Mouse (Mus musculus) cortical plate, adult 2 months (tissue): Measurements from ENCODE around the gene Kndc1.

Experiments used
- CTCF ChIP-seq: fragments of 200-500 bp; IDR thresholded peaks from 2 replicates; pipeline ENCODE4 v1.5.1; 2011; ENCODE audit warnings: mild to moderate bottlenecking, control low read depth, low read length; ENCODE audit not compliant: insufficient read depth; ENCODE audit errors: extremely low read depth
- POLR2A ChIP-seq: fragments of 200-500 bp; IDR thresholded peaks from 2 replicates; pipeline ENCODE4 v1.6.1; 2011; ENCODE audit warnings: mild to moderate bottlenecking, low read length, control low read depth; ENCODE audit not compliant: insufficient read depth; ENCODE audit errors: extremely low read depth

DNA sequence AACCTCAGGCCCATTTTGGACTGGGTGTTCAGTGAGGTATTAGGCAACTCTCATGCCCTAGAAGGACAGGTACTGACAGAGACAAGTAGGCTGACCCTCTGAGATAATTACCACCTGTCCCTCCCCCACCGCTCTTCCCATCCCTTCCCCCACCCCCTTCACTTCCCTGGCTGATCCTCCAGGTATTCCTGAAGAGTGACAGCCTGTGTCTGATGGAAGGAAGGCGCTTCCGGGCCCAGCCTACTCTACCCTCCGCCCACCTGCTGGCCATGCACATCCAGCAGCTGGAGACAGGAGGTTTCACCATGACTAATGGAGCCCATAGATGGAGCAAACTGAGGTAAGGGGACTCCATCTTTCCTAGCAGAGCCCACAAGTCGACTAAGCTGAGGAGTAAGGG, 43.3 kb downstream of the Kndc1 start:
- TF ChIP-seq POLR2A (no peak), CTCF (no peak)
